Mouse (Mus musculus) urinary bladder, postnatal 0 days (tissue): ENCODE data around the gene Rtp2. TPM values are rescaled to one million over a fixed set of nuclear protein-coding genes. Genes with fewer than 3 reads are reported as not detected.

Experiments used
- polyA plus RNA-seq: library from polyadenylated mRNA; unstranded; fragments of >200 nt; fragmentation: Nextera tagmentation; extraction: Ambion mirVana; gene quantifications from 2 replicates; pipeline ENCODE4 v1.2.1, GENCODE M21; 2015

Gene Rtp2
- not detected in 2 replicates for polyA plus RNA-seq

GRCm38 (mm10) chr16:23932294-23932693 lies at the start of gene Rtp2:
Gene Rtp2, minus strand, starts transcription at chr16:23932394.

GRCm38 (mm10) chr16:23890636-23891035 lies 41.6 kb downstream of the Rtp2 start, which contains the start of gene Sst:
Gene Sst, minus strand, starts transcription at chr16:23890958.

Other genes starting within 250 kb of the Rtp2 start
- 0.23 and 0.42 TPM in 2 replicates for gene Sst, start 41.4 kb downstream of the Rtp2 start, polyA plus RNA-seq
- gene Gm37419, start 56.1 kb upstream of the Rtp2 start, polyA plus RNA-seq = not detected in 2 replicates
- 0.25 and 0.46 TPM in 2 replicates for gene Bcl6, start 56.5 kb upstream of the Rtp2 start, polyA plus RNA-seq